ENCODE assay signal across 16 mouse cellular contexts in the genomic region with DNA sequence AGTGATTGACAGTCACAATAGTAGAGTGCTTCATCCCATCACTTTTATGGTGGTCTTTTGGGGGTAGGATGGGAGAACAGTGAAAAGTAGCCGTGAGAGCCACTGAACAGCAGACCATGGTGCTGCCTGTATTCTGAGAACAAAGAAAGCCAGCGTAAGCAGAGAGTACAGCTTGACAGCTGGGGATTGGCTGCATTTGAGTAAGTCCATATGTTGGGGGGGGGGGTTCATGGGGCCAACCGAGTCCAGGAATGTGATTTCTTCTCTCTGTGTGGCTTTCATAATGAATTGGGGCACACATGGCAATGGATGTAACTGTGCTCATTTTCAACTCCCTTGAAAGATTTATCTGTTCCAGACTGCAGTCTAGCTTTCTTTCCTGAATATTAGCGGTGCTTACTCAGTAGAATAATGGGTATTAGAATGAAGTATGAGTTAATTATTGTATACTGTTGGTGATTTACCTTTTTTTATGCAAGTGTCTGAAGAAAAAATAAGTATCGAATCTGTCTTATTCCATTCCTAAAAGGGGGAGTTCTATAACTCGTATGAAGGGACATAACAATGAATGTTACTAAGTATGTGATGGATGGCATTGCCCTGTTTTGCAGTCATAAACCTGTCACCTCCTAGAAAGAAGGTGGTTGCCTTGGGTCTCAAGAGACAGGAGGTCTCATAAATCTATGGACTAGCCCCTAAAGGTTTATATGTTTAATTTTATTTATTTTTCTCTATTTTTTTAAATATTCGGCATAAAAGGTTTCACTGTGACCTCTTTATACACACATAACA.
A peak's percentile ranks its signal among the peaks of the same experiment; 100 is the strongest.
DNase-seq lines count a peak whose midpoint lies in the region; ATAC-seq lines count a peak whose summit lies in the region.
"Had no signal": no experiment of that assay in that cellular context is flagged by ENCODE, and none has a peak within 500 bp of the region (broad histone marks: within the 10 kb centered on the region; RNA-seq: fewer than 3 reads in every experiment).

No protein-coding gene starts in this region.

- no peaks in the 10 kb centered on the region for H3K4me1 ChIP-seq in forebrain, embryonic 14.5 days (ENCODE audit: control insufficient read depth, insufficient read depth, low read length)
- peaks cover 12% of the 10 kb centered on the region; the same call in 1 of the 2 replicates for H3K4me1 ChIP-seq in forebrain, embryonic 15.5 days
- no peaks in the 10 kb centered on the region; the same call in none of the 2 replicates for H3K4me1 ChIP-seq in limb, embryonic 11.5 days (ENCODE audit: control insufficient read depth, insufficient read depth, low read length)
- no peaks in the 10 kb centered on the region for H3K4me1 ChIP-seq in intestine, embryonic 16.5 days (ENCODE audit: control insufficient read depth, insufficient read depth, low read length)
- no peaks in the 10 kb centered on the region for H3K4me1 ChIP-seq in heart, embryonic 10.5 days

- no peaks in the 10 kb centered on the region for H3K36me3 ChIP-seq in forebrain, embryonic 14.5 days (ENCODE audit: control insufficient read depth, insufficient read depth, low read length)
- no peaks in the 10 kb centered on the region for H3K36me3 ChIP-seq in forebrain, embryonic 15.5 days
- no peaks in the 10 kb centered on the region for H3K36me3 ChIP-seq in limb, embryonic 11.5 days (ENCODE audit: control insufficient read depth, insufficient read depth, low read length)
- H3K36me3 ChIP-seq in intestine, embryonic 16.5 days (ENCODE audit: control insufficient read depth, insufficient read depth, low read length), result no peaks in the 10 kb centered on the region
- H3K36me3 ChIP-seq in heart, embryonic 10.5 days, result no peaks in the 10 kb centered on the region
- H3K36me3 ChIP-seq: G1E had no signal

- WGBS in forebrain, embryonic 14.5 days, result 66% methylated on average over 7 of the region's 7 CpGs
- WGBS in forebrain, embryonic 15.5 days, result 65% methylated on average over 7 of the region's 7 CpGs
- WGBS in limb, embryonic 11.5 days, result 23% methylated on average over 7 of the region's 7 CpGs
- WGBS in intestine, embryonic 16.5 days, result 62% methylated on average over 7 of the region's 7 CpGs
- WGBS in heart, embryonic 10.5 days, result 70% methylated on average over 7 of the region's 7 CpGs

- DNase-seq in forebrain, embryonic 14.5 days (ENCODE audit: low spot score), result peak; percentile 35
- DNase-seq in retina, postnatal 1 day, result peak; percentile 30
- no peak for DNase-seq in retina, embryonic 14.5 days (ENCODE audit: low spot score)
- peak; percentile 64 for DNase-seq in limb, embryonic 11.5 days (ENCODE audit: low spot score)
- DNase-seq in heart, embryonic 10.5 days (ENCODE audit: low spot score), result no peak
- DNase-seq in layer of hippocampus, adult 18-20 months (ENCODE audit: low spot score in 2 of 2), result no peak
- DNase-seq: B cell, adult 2 months; cerebellum, adult 2 months; gastrocnemius, postnatal 25 days; kidney, adult 18-20 months; lung, adult 2 months; thymus, postnatal 25 days had no signal

- no peak overlapping the region for H3K27ac ChIP-seq in forebrain, embryonic 14.5 days (ENCODE audit: low read depth, low read length)
- H3K27ac ChIP-seq in forebrain, embryonic 15.5 days (replicated peaks), result no peak overlapping the region
- no peak overlapping the region for H3K27ac ChIP-seq in limb, embryonic 11.5 days (replicated peaks; ENCODE audit: low read depth, low read length)
- H3K27ac ChIP-seq in intestine, embryonic 16.5 days (ENCODE audit: low read length), result no peak overlapping the region
- no peak overlapping the region for H3K27ac ChIP-seq in heart, embryonic 10.5 days
- H3K27ac ChIP-seq: layer of hippocampus, adult 2 months had no signal

- no peaks in the 10 kb centered on the region for H3K9me3 ChIP-seq in forebrain, embryonic 14.5 days (replicated peaks; ENCODE audit: control insufficient read depth, low read length)
- no peaks in the 10 kb centered on the region for H3K9me3 ChIP-seq in forebrain, embryonic 15.5 days
- H3K9me3 ChIP-seq in limb, embryonic 11.5 days (ENCODE audit: control insufficient read depth, low read length), result no peaks in the 10 kb centered on the region
- H3K9me3 ChIP-seq in intestine, embryonic 16.5 days (ENCODE audit: control insufficient read depth, low read length), result no peaks in the 10 kb centered on the region
- H3K9me3 ChIP-seq in heart, embryonic 10.5 days, result no peaks in the 10 kb centered on the region
- H3K9me3 ChIP-seq: G1E had no signal

- no peak overlapping the region for H3K4me3 ChIP-seq in forebrain, embryonic 14.5 days (ENCODE audit: low read depth, low read length)
- H3K4me3 ChIP-seq in forebrain, embryonic 15.5 days, result no peak overlapping the region
- H3K4me3 ChIP-seq in limb, embryonic 11.5 days (ENCODE audit: low read depth, low read length), result no peak overlapping the region
- no peak overlapping the region for H3K4me3 ChIP-seq in intestine, embryonic 16.5 days (ENCODE audit: low read length)
- H3K4me3 ChIP-seq in heart, embryonic 10.5 days, result no peak overlapping the region
- H3K4me3 ChIP-seq: layer of hippocampus, adult 2 months had no signal

- peak; percentile 62; the same call in 1 of the 2 replicates for ATAC-seq in forebrain, embryonic 14.5 days
- no peak for ATAC-seq in forebrain, embryonic 15.5 days (replicated peaks)
- peak; percentile 86 for ATAC-seq in limb, embryonic 11.5 days (ENCODE audit: insufficient number of reproducible peaks, low FRiP score, low TSS enrichment, low read depth)
- no peak for ATAC-seq in intestine, embryonic 16.5 days

- H3K9ac ChIP-seq in forebrain, embryonic 14.5 days (ENCODE audit: low read length), result no peak overlapping the region
- no peak overlapping the region for H3K9ac ChIP-seq in forebrain, embryonic 15.5 days (replicated peaks)
- H3K9ac ChIP-seq in limb, embryonic 11.5 days (ENCODE audit: low read length), result no peak overlapping the region
- H3K9ac ChIP-seq in intestine, embryonic 16.5 days (ENCODE audit: low read depth, low read length), result no peak overlapping the region

- H3K27me3 ChIP-seq in forebrain, embryonic 14.5 days (replicated peaks; ENCODE audit: control insufficient read depth, insufficient read depth, low read length), result no peaks in the 10 kb centered on the region
- no peaks in the 10 kb centered on the region for H3K27me3 ChIP-seq in forebrain, embryonic 15.5 days
- H3K27me3 ChIP-seq in limb, embryonic 11.5 days (ENCODE audit: control insufficient read depth, insufficient read depth, low read length), result no peaks in the 10 kb centered on the region
- no peaks in the 10 kb centered on the region for H3K27me3 ChIP-seq in intestine, embryonic 16.5 days (replicated peaks; ENCODE audit: control insufficient read depth, insufficient read depth, low read length)
- H3K27me3 ChIP-seq in heart, embryonic 10.5 days (ENCODE audit: insufficient read depth, poor library complexity, severe bottlenecking), result no peaks in the 10 kb centered on the region

- H3K4me2 ChIP-seq in forebrain, embryonic 14.5 days (ENCODE audit: low read length), result no peak overlapping the region
- no peak overlapping the region for H3K4me2 ChIP-seq in forebrain, embryonic 15.5 days (replicated peaks)
- H3K4me2 ChIP-seq in limb, embryonic 11.5 days (ENCODE audit: low read depth, severe bottlenecking), result no peak overlapping the region
- H3K4me2 ChIP-seq in intestine, embryonic 16.5 days (ENCODE audit: low read depth, low read length), result no peak overlapping the region

Comparison
In these comparisons a context has a peak if more than half of its experiments do, and no peak if none do; other contexts are left out.
1. ATAC-seq: peak in forebrain, embryonic 14.5 days (single experiment) and limb, embryonic 11.5 days (single experiment); none in forebrain, embryonic 15.5 days (single experiment) and intestine, embryonic 16.5 days (single experiment).
2. DNase-seq: peak in forebrain, embryonic 14.5 days (single experiment), retina, postnatal 1 day (single experiment) and limb, embryonic 11.5 days (single experiment); none in retina, embryonic 14.5 days (single experiment), heart, embryonic 10.5 days (single experiment) and layer of hippocampus, adult 18-20 months (0 of 2).